Mouse (Mus musculus): Measurements from ENCODE around the gene Chit1. TPM values are rescaled to one million over a fixed set of nuclear protein-coding genes. Genes with fewer than 3 reads are reported as not detected.
A peak's percentile ranks its signal among the peaks of the same experiment; 100 is the strongest.

Chit1 gene
- polyA plus RNA-seq, 1 experiment from 2014 or later = 0.46 TPM

GRCm38 (mm10) chr1:134077389-134078060 is 33.5 kb upstream of the Chit1 start:
- Histone ChIP-seq H3K9ac (ENCODE audit: low read length) (peak overlapping the region; percentile 97), H3K4me2 (ENCODE audit: low read depth, low read length) (peak overlapping the region; percentile 91), H3K4me1 (ENCODE audit: control insufficient read depth, insufficient read depth, low read length) (peaks cover 50% of the 10 kb centered on the region), H3K4me3 (ENCODE audit: low read length) (peak overlapping the region; percentile 90), H3K36me3 (ENCODE audit: control insufficient read depth, insufficient read depth) (peaks cover 16% of the 10 kb centered on the region), H3K9me3 (replicated peaks; ENCODE audit: control insufficient read depth, low read length) (no peaks in the 10 kb centered on the region), H3K27me3 (ENCODE audit: control insufficient read depth, insufficient read depth, low read length) (no peaks in the 10 kb centered on the region), H3K27ac (ENCODE audit: low read length) (peak overlapping the region; percentile 90)
- WGBS = 20% methylated on average over 14 of the region's 14 CpGs
- no peak for ATAC-seq (replicated peaks; ENCODE audit: extremely low read depth, insufficient read depth, low FRiP score)

GRCm38 (mm10) chr1:134078061-134078795 is 32.8 kb upstream of the Chit1 start:
- 0 out of 2 replicates have a peak, but pooled peaks have one; percentile 1 for ATAC-seq (replicated peaks; ENCODE audit: extremely low read depth, insufficient read depth, low FRiP score)
- peak overlapping the region; percentile 90 for H3K27ac ChIP-seq (ENCODE audit: low read length)
- H3K27me3 ChIP-seq (ENCODE audit: control insufficient read depth, insufficient read depth, low read length) = no peaks in the 10 kb centered on the region
- peak overlapping the region; percentile 90 for H3K4me3 ChIP-seq (ENCODE audit: low read length)
- 4% methylated on average over 19 of the region's 19 CpGs for WGBS
- peak overlapping the region; percentile 97 for H3K9ac ChIP-seq (ENCODE audit: low read length)
- peak overlapping the region; percentile 91 for H3K4me2 ChIP-seq (ENCODE audit: low read depth, low read length)
- no peaks in the 10 kb centered on the region for H3K9me3 ChIP-seq (replicated peaks; ENCODE audit: control insufficient read depth, low read length)
- H3K36me3 ChIP-seq (ENCODE audit: control insufficient read depth, insufficient read depth) = peaks cover 16% of the 10 kb centered on the region
- peaks cover 51% of the 10 kb centered on the region for H3K4me1 ChIP-seq (ENCODE audit: control insufficient read depth, insufficient read depth, low read length)

GRCm38 (mm10) chr1:134078802-134079476 is 32.1 kb upstream of the Chit1 start, which contains the start of gene Btg2:
Btg2 (minus strand) TSS chr1:134079120.
- peak within 1 kb of the TSS; percentile 91 for H3K4me2 ChIP-seq (ENCODE audit: low read depth, low read length)
- H3K4me3 ChIP-seq (ENCODE audit: low read length) = peak within 1 kb of the TSS; percentile 90
- H3K4me1 ChIP-seq (ENCODE audit: control insufficient read depth, insufficient read depth, low read length) = peaks cover 51% of the 10 kb centered on the region
- H3K9me3 ChIP-seq (replicated peaks; ENCODE audit: control insufficient read depth, low read length) = no peaks in the 10 kb centered on the region
- H3K27me3 ChIP-seq (ENCODE audit: control insufficient read depth, insufficient read depth, low read length) = no peaks in the 10 kb centered on the region
- H3K9ac ChIP-seq (ENCODE audit: low read length) = peak within 1 kb of the TSS; percentile 97
- 0% methylated on average over 60 of the region's 62 CpGs for WGBS
- ATAC-seq (replicated peaks; ENCODE audit: extremely low read depth, insufficient read depth, low FRiP score) = peak; percentile 92
- H3K36me3 ChIP-seq (ENCODE audit: control insufficient read depth, insufficient read depth) = peaks cover 16% of the 10 kb centered on the region
- H3K27ac ChIP-seq (ENCODE audit: low read length) = peak within 1 kb of the TSS; percentile 94

- H3K4me1 ChIP-seq (ENCODE audit: control insufficient read depth, insufficient read depth, low read length) = peaks cover 51% of the 10 kb centered on the region
- H3K4me3 ChIP-seq (ENCODE audit: low read length) = peak overlapping the region; percentile 90
- peak; percentile 4; the same call in 1 of the 2 replicates for ATAC-seq (replicated peaks; ENCODE audit: extremely low read depth, insufficient read depth, low FRiP score)
- peaks cover 14% of the 10 kb centered on the region for H3K36me3 ChIP-seq (ENCODE audit: control insufficient read depth, insufficient read depth)
- H3K9me3 ChIP-seq (replicated peaks; ENCODE audit: control insufficient read depth, low read length) = no peaks in the 10 kb centered on the region
- peak overlapping the region; percentile 91 for H3K4me2 ChIP-seq (ENCODE audit: low read depth, low read length)
- H3K27ac ChIP-seq (ENCODE audit: low read length) = peak overlapping the region; percentile 94
- 12% methylated on average over 9 of the region's 9 CpGs for WGBS
- H3K27me3 ChIP-seq (ENCODE audit: control insufficient read depth, insufficient read depth, low read length) = no peaks in the 10 kb centered on the region
- peak overlapping the region; percentile 80 for H3K9ac ChIP-seq (ENCODE audit: low read length)
Observed at GRCm38 (mm10) chr1:134079477-134080163, 31.4 kb upstream of the Chit1 start.

- Histone ChIP-seq H3K36me3 (ENCODE audit: control insufficient read depth, insufficient read depth) (0 out of 2 replicates have a peak, but pooled peaks cover 9% of the 10 kb centered on the region), H3K9me3 (replicated peaks; ENCODE audit: control insufficient read depth, low read length) (no peaks in the 10 kb centered on the region), H3K4me2 (ENCODE audit: low read depth, low read length) (no peak overlapping the region), H3K9ac (ENCODE audit: low read length) (peak overlapping the region; percentile 5; the same call in 1 of the 2 replicates), H3K27me3 (ENCODE audit: control insufficient read depth, insufficient read depth, low read length) (no peaks in the 10 kb centered on the region), H3K27ac (ENCODE audit: low read length) (peak overlapping the region; percentile 94), H3K4me3 (ENCODE audit: low read length) (no peak overlapping the region), H3K4me1 (ENCODE audit: control insufficient read depth, insufficient read depth, low read length) (peaks cover 51% of the 10 kb centered on the region)
- no peak for ATAC-seq (replicated peaks; ENCODE audit: extremely low read depth, insufficient read depth, low FRiP score)
- WGBS = 82% methylated on average over 4 of the region's 4 CpGs
Observed at GRCm38 (mm10) chr1:134080406-134080805, 30.6 kb upstream of the Chit1 start.

- WGBS = 75% methylated on average over 5 of the region's 5 CpGs
- H3K27ac ChIP-seq (ENCODE audit: low read length) = no peak overlapping the region
Observed at GRCm38 (mm10) chr1:134080881-134081450, 30.1 kb upstream of the Chit1 start.

GRCm38 (mm10) chr1:134082987-134083516 is 28.0 kb upstream of the Chit1 start:
- WGBS = 8% methylated on average over 11 of the region's 11 CpGs
- H3K36me3 ChIP-seq (ENCODE audit: control insufficient read depth, insufficient read depth) = no peaks in the 10 kb centered on the region
- peak overlapping the region; percentile 64 for H3K9ac ChIP-seq (ENCODE audit: low read length)
- H3K4me2 ChIP-seq (ENCODE audit: low read depth, low read length) = peak overlapping the region; percentile 7
- peak overlapping the region; percentile 92 for H3K27ac ChIP-seq (ENCODE audit: low read length)
- H3K9me3 ChIP-seq (replicated peaks; ENCODE audit: control insufficient read depth, low read length) = no peaks in the 10 kb centered on the region
- no peak overlapping the region for H3K4me3 ChIP-seq (ENCODE audit: low read length)
- peak; percentile 61 for ATAC-seq (replicated peaks; ENCODE audit: extremely low read depth, insufficient read depth, low FRiP score)
- no peaks in the 10 kb centered on the region for H3K27me3 ChIP-seq (ENCODE audit: control insufficient read depth, insufficient read depth, low read length)
- H3K4me1 ChIP-seq (ENCODE audit: control insufficient read depth, insufficient read depth, low read length) = peaks cover 48% of the 10 kb centered on the region

More at GRCm38 (mm10) chr1:134080881-134081450, 30.1 kb upstream of the Chit1 start:
- Histone ChIP-seq H3K9me3 (replicated peaks; ENCODE audit: control insufficient read depth, low read length) (no peaks in the 10 kb centered on the region), H3K27me3 (ENCODE audit: control insufficient read depth, insufficient read depth, low read length) (no peaks in the 10 kb centered on the region), H3K4me3 (ENCODE audit: low read length) (no peak overlapping the region), H3K36me3 (ENCODE audit: control insufficient read depth, insufficient read depth) (0 out of 2 replicates have a peak, but pooled peaks cover 9% of the 10 kb centered on the region), H3K9ac (ENCODE audit: low read length) (0 out of 2 replicates have a peak overlapping the region, but pooled peaks have one; percentile 7), H3K4me2 (ENCODE audit: low read depth, low read length) (no peak overlapping the region), H3K4me1 (ENCODE audit: control insufficient read depth, insufficient read depth, low read length) (peaks cover 49% of the 10 kb centered on the region)
- ATAC-seq (replicated peaks; ENCODE audit: extremely low read depth, insufficient read depth, low FRiP score) = no peak

GRCm38 (mm10) chr1:134083676-134084075 is 27.4 kb upstream of the Chit1 start:
- Histone ChIP-seq H3K4me3 (ENCODE audit: low read length) (no peak overlapping the region), H3K4me2 (ENCODE audit: low read depth, low read length) (peak overlapping the region; percentile 7), H3K27me3 (ENCODE audit: control insufficient read depth, insufficient read depth, low read length) (no peaks in the 10 kb centered on the region), H3K4me1 (ENCODE audit: control insufficient read depth, insufficient read depth, low read length) (peaks cover 48% of the 10 kb centered on the region), H3K9me3 (replicated peaks; ENCODE audit: control insufficient read depth, low read length) (no peaks in the 10 kb centered on the region), H3K36me3 (ENCODE audit: control insufficient read depth, insufficient read depth) (no peaks in the 10 kb centered on the region), H3K27ac (ENCODE audit: low read length) (peak overlapping the region; percentile 92), H3K9ac (ENCODE audit: low read length) (peak overlapping the region; percentile 64)
- WGBS = 74% methylated on average over 8 of the region's 8 CpGs
- ATAC-seq (replicated peaks; ENCODE audit: extremely low read depth, insufficient read depth, low FRiP score) = no peak

All from heart, embryonic 16.5 days (tissue).